Mouse (Mus musculus): ENCODE measurements at regions not wholly inside any gene's neighbourhood (a gene's known extent, or its start where the extent isn't known, plus 50 kb on each side); places are given as distances from the start of the nearest gene placed in this dataset.

- no peak for TF ChIP-seq CTCF (IDR thresholded peaks at IDR 0.05; ENCODE audit: low read depth, low read length)
- TF ChIP-seq POLR2A (IDR thresholded peaks at IDR 0.05; ENCODE audit: extremely low read depth, insufficient read depth, low read length) = no peak
These were observed 64.3 kb upstream of the Dcbld2 start for GRCm38 (mm10) chr16:58343921-58344320.
